Mouse (Mus musculus) ES-Bruce4 (cell line): ENCODE results near the gene Frmd8.

Experiments used
- CTCF ChIP-seq: IDR thresholded peaks from one replicate; pipeline ENCODE4 v1.8.1; 2011; ENCODE audit warnings: low read depth, low read length
- EP300 ChIP-seq: IDR thresholded peaks from 2 replicates; pipeline ENCODE4 v1.6.1; 2011; ENCODE audit warnings: low read depth, low read length; ENCODE audit not compliant: insufficient read depth
- POLR2A ChIP-seq: IDR thresholded peaks from one replicate; pipeline ENCODE4 v1.8.1; 2011; ENCODE audit warnings: low read length; ENCODE audit not compliant: insufficient read depth

DNA sequence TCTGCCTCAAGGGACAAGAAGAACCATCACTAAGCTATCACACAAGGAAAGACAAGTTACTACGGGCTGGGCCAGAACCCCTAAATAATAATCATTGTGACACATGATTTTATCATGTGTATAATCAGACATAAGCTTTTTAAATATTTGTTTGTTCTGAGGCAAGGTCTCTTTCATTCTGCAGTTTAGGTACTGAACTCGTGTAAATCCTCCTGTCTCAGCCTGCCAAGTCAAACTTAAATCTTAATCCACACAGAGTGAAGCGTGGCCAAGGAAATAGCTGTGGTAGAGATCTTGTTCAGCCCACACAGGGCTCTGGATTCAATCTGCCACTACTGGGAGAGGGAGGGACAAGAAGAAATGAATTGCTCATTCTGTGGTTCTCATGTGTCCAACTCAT, 32.2 kb upstream of the Frmd8 start:
- TF ChIP-seq EP300: no peak
- no peak for TF ChIP-seq CTCF
- TF ChIP-seq POLR2A: no peak
